Mouse (Mus musculus): ENCODE measurements around the gene Zc3h12b. TPM values are rescaled to one million over a fixed set of nuclear protein-coding genes. Genes with fewer than 3 reads are reported as not detected.
"Not testable (repeated sequence)": the region's sequence is repeated elsewhere in the genome, so short reads cannot be mapped to it uniquely, and the experiment has no call there.

The Zc3h12b gene
- total RNA-seq (2021), result 1 to 10 TPM in 1 of 2 experiments, under 1 TPM in 1; 0.98 to 1.3 TPM
- long read RNA-seq, experiment 1, result 0 reads
- long read RNA-seq, experiment 2, partial matches to known transcripts, result 0 of 1 reads
- long read RNA-seq, experiment 2, other reads (novel, unspliced or antisense), result 1 of 1 reads

GRCm38 (mm10) chrX:95711227-95712111 is at the start of gene Zc3h12b:
Zc3h12b (plus strand) TSS chrX:95711678.
- intact Hi-C loops (cut with DNase I), result no loop called here
- peak; percentile 62 to 65 for DNase-seq

DNA sequence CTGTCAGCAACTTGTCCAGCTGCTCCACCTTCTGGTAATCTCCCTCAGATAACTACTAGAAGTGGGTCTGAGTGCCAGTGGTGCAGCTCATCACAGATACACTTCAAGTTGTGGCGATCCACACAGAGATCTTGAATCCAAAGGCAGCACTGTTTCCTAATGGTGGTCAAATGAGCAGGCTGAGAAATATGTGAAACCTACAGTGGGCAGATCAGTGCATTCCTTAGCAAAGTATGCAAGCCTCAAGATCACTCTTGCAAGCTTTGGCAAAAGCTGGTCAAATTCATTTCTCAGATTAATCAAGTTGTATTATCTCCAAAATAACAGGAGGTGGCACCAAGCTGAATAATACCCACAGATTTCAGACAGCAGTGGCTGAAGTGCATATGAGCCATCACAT is 29.3 kb upstream of the Zc3h12b start:
- DNase-seq, result no peak
- intact Hi-C loops (cut with DNase I), result no loop called here

DNA sequence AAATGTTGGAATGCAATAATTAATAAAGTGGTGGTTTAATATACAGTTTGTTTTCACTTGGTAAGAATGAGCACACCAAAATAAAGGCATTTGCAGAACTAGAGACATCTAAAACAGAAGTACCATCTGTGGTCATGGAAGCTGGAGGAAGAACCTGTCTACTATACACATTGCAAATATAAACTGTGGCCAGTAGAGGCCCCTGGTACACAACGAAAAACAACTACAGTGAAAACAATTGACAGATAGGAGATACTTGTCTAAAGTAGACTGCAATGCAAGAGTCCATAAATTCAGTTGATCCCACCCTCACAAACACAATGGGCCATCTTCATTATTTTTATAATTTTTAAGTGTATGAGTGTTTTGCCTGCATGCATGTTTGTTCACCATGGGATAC is 24.4 kb upstream of the Zc3h12b start:
- DNase-seq, result no peak

GRCm38 (mm10) chrX:95738253-95738652 is 26.8 kb downstream of the Zc3h12b start:
- DNase-seq, result peak; percentile 2 to 37
- intact Hi-C loops (cut with DNase I), result loop anchor here (5.0 kb wide), 1 partner anchor 486 kb away; no protein-coding TSS in a partner anchor

More for the DNA sequence above, 24.4 kb upstream of the Zc3h12b start:
- intact Hi-C loops (cut with DNase I), result no loop called here

GRCm38 (mm10) chrX:95795881-95796280 is 84.4 kb downstream of the Zc3h12b start:
- no peak for DNase-seq
- intact Hi-C loops (cut with DNase I), result no loop called here

- DNase-seq, result no peak
- intact Hi-C loops (cut with DNase I), result no loop called here
Observed at GRCm38 (mm10) chrX:95801790-95802189, 90.3 kb downstream of the Zc3h12b start.

DNA sequence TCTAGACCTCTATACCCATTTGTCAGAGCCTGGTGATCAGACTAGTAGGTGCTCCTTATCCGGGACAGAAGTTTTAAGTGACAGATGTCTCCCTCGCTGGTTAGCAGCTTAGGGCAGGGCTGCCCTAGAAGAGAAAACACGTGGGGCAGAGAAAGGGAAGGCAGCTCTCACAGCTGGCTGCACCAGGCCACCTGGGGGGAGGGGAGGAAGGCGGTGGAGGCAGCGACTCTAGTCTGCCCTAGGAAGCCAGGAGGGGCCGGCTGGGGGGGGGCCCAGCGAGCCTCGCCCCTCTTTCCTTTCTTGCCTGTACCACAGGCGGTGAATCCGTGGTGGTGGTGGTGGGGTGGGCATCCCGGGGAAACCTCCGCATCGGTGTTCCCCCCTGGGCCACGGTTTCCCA is 141.3 kb downstream of the Zc3h12b start:
- DNase-seq, result no peak
- intact Hi-C loops (cut with DNase I), result no loop called here

GRCm38 (mm10) chrX:95881111-95881510 is 169.6 kb downstream of the Zc3h12b start:
- no peak for DNase-seq

DNA sequence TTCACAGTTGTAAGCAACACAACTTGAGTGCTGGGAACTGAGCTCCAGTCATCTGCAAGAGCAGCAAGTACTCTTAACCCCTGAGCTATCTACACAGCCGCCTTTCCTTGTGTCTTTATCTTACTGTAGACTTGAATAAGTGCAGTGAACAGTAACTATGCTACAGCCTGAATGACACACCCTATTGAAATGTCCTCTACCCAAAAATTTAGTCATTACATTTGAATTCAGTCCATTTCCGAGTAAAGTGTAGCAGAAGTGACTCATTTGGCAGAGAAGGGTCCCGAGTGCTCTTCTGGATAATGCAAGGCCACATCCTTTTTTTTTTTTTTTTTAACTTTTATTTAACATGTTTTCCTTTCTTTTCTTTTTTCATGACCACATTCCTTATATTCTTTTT is 191.2 kb downstream of the Zc3h12b start:
- intact Hi-C loops (cut with DNase I), result no loop called here
- DNase-seq, result no peak

More at GRCm38 (mm10) chrX:95881111-95881510, 169.6 kb downstream of the Zc3h12b start:
- intact Hi-C loops (cut with DNase I), result no loop called here

DNA sequence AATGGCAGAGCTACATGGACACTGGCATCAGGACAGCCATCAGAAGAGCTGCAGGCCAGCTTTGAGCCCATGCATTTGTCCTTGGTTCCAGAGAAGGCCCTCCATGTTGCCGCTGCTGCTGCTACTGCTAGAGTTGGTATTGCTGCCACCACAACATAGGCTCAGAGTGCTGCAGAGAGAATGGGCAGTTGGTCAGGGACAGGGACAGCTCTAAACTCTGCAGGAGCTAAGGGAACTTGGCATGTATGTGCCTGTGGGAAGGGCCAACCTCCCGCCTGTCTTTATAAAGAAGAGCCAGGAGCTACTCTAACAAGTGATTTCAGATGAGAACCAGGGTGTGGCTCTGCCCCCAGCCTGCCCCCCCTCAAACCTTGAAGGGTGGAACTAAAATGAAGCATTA is 224.0 kb downstream of the Zc3h12b start:
- no peak for DNase-seq
- intact Hi-C loops (cut with DNase I), result no loop called here

GRCm38 (mm10) chrX:95945496-95945895 is 234.0 kb downstream of the Zc3h12b start:
- DNase-seq, result no peak
- intact Hi-C loops (cut with DNase I), result no loop called here

DNA sequence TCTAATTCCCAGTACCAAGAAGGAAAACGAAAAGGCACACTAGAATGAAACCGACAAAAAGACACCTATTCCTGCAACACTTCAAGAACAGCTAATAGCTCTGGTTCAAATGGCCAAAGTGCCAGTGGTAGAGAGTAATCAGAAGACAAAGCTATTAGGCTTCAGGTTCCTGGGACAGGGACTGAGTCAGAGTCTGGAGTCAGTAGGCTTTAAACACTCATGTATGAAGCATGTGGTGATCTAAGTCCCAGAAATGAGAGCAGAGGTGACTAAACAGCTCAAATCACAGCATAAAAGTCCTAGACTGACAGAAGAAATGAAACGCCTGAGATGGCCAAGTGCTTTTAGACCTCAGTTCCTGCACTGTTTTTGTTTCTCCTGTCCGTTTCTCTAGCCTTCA is 236.7 kb downstream of the Zc3h12b start:
- intact Hi-C loops (cut with DNase I), result no loop called here
- no peak for DNase-seq

DNA sequence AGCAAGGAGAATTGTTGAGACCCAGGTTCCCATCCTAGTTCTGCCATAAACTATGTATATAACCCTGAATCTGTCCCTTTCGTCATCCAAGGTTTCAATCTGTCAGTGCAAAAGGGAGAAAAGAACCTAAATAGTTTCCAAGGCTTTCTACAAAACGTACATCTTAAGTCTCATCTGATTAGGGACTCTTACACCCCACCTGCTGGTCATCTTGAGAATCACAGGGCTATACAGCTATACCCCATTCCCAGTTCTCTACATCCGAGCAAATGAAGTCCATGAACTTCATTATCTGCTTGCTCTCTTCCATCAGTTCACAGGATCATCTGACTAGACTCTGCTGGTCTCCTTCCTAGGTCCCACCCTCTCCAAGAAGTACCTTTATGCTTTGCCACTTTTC is 239.3 kb downstream of the Zc3h12b start:
- intact Hi-C loops (cut with DNase I), result no loop called here
- DNase-seq, result peak; percentile 17 to 43

GRCm38 (mm10) chrX:95956497-95957293 is 245.2 kb downstream of the Zc3h12b start, which contains the start of gene Las1l:
Las1l (minus strand) TSS chrX:95956962.
- intact Hi-C loops (cut with DNase I), result no loop called here
- DNase-seq, result peak; percentile 86 to 87

GRCm38 (mm10) chrX:95957461-95957860 is 246.0 kb downstream of the Zc3h12b start:
- DNase-seq, result peak; percentile 3 to 10
- intact Hi-C loops (cut with DNase I), result not testable (repeated sequence)

DNA sequence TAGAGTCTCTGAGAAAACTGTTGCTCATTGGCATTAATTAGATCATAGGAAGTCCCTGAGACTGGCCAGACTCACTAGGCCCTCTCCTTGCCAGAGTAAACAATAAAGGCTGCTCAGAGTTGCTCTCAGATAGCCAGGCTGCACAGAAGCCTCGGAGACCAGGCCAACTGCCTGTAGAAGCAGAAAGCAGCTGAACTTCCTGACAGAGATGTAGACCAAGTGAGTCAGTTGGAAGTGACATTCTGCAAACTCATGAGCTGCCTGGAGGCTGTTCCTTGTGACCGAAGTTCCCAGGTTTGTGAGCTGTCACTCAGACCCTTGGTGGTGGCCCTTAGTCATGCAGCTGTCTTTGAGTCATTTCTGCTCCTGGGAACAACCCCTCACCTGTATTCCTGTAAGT is 251.9 kb downstream of the Zc3h12b start:
- no peak for DNase-seq
- intact Hi-C loops (cut with DNase I), result no loop called here

DNA sequence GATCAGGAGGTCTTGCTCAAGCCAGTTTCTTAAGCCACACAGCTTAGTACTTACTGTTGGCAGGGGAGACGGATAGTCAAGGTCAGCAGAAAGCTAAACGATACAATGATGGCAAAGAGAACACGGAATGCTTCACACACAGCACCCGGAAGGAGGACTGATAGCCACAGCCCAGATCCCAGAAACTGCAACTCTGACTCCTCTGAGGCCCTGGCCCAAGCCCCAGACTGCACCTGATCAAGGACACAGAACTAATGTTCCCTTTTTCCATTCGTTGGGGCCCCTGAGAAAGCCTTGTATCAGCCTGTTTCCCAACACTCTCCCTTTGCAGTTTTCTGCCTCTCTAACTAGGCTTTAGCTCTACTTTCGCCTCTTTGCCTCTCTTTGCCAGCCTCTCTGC is 253.6 kb downstream of the Zc3h12b start:
- intact Hi-C loops (cut with DNase I), result no loop called here

GRCm38 (mm10) chrX:95967847-95968593 is 256.5 kb downstream of the Zc3h12b start:
- DNase-seq, result peak; percentile 4 to 10
- intact Hi-C loops (cut with DNase I), result no loop called here

More for the DNA sequence above, 253.6 kb downstream of the Zc3h12b start:
- no peak for DNase-seq

DNA sequence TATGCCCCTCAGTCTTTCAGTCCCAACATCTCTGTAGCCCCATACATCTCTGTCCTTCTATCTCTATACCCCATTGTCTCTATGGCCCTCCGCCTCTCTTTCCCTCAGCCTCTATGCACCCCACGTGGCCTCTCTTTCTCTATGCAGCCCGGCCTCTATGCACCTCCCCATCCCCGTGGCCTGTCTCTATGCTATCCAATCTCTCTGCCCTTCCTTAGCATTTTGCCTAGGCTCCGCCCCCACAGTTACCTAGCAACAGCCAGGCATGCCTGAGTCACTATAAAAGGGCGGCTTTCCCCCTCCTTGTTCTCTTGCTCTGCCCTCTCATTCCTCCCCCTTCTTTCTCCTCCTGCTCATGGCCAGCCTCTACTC is 257.1 kb downstream of the Zc3h12b start:
- intact Hi-C loops (cut with DNase I), result no loop called here
- peak; percentile 39 to 63 for DNase-seq

GRCm38 (mm10) chrX:95969116-95969515 is 257.6 kb downstream of the Zc3h12b start:
- intact Hi-C loops (cut with DNase I), result no loop called here
- DNase-seq, result no peak

Data from heart, postnatal 14 days (tissue).